Mouse (Mus musculus) midbrain, embryonic 11.5 days (tissue): ENCODE results near the gene Acsl5. TPM values are rescaled to one million over a fixed set of nuclear protein-coding genes. Genes with fewer than 3 reads are reported as not detected.

Experiments
- ATAC-seq: fragments of 200-750 bp; cut with Nextera tagmentation; 2 replicates; pipeline ENCODE4 v1.8.0; 2017; ENCODE audit warnings: moderate TSS enrichment, moderate library complexity; ENCODE audit not compliant: low FRiP score
- DNase-seq: peaks from one replicate; pipeline ENCODE4 v3.0.0; 2015; ENCODE audit warnings: low spot score; ENCODE audit errors: missing footprints
- H3K27ac ChIP-seq: fragments of 300-500 bp; sonication (generic); 2 replicates; pipeline ENCODE4 v1.5.1; 2014; ENCODE audit warnings: low read depth, low read length
- H3K27me3 ChIP-seq: fragments of 300-500 bp; sonication (generic); 2 replicates; pipeline ENCODE4 v1.6.1; 2014; ENCODE audit warnings: mild to moderate bottlenecking, low read length, moderate library complexity, mixed read lengths; ENCODE audit not compliant: control insufficient read depth, insufficient read depth
- H3K36me3 ChIP-seq: fragments of 300-500 bp; sonication (generic); 2 replicates; pipeline ENCODE4 v1.6.1; 2014; ENCODE audit warnings: mild to moderate bottlenecking, low read length, moderate library complexity, mixed read lengths; ENCODE audit not compliant: control insufficient read depth, insufficient read depth
- H3K4me1 ChIP-seq: fragments of 300-500 bp; sonication (generic); 2 replicates; pipeline ENCODE4 v1.6.1; 2014; ENCODE audit warnings: low read length; ENCODE audit not compliant: control insufficient read depth, insufficient read depth
- H3K4me2 ChIP-seq: fragments of 300-500 bp; sonication (generic); 2 replicates; pipeline ENCODE4 v1.6.1; 2014; ENCODE audit warnings: mild to moderate bottlenecking, moderate library complexity
- H3K4me3 ChIP-seq: fragments of 300-500 bp; sonication (generic); 2 replicates; pipeline ENCODE4 v1.5.1; 2014; ENCODE audit warnings: low read depth, low read length
- H3K9ac ChIP-seq: fragments of 300-500 bp; sonication (generic); 2 replicates; pipeline ENCODE4 v1.6.1; 2014; ENCODE audit warnings: low read length
- H3K9me3 ChIP-seq: fragments of 300-500 bp; sonication (generic); 2 replicates; pipeline ENCODE4 v1.6.1; 2016; ENCODE audit warnings: low read length; ENCODE audit not compliant: control insufficient read depth
- WGBS: fragments of 180-500 bp; shearing (Covaris S2); extraction: QIAGEN DNeasy Blood & Tissue Kit; methylation state at CpG from one replicate; pipeline ENCODE4 v1.1.7; 2014; 5-methylcytosine and 5-hydroxymethylcytosine counted together
- polyA plus RNA-seq: library from polyadenylated mRNA; unstranded; fragments of >200 nt; fragmentation: Nextera tagmentation; extraction: Ambion mirVana; gene quantifications from 2 replicates; pipeline ENCODE4 v1.2.1, GENCODE M21; 2014

The Acsl5 gene
- polyA plus RNA-seq, 1 experiment from 2014 or later, result 17.3 TPM

GRCm38 (mm10) chr19:55216876-55217275, 34.9 kb upstream of the Acsl5 start:
- Histone ChIP-seq H3K9me3 (no peaks in the 10 kb centered on the region), H3K4me1 (no peaks in the 10 kb centered on the region), H3K9ac (no peak overlapping the region), H3K36me3 (no peaks in the 10 kb centered on the region), H3K4me2 (no peak overlapping the region), H3K27me3 (no peaks in the 10 kb centered on the region), H3K4me3 (no peak overlapping the region), H3K27ac (no peak overlapping the region)
- WGBS, result 92% methylated on average over 4 of the region's 4 CpGs
- DNase-seq, result no peak
- no peak for ATAC-seq

GRCm38 (mm10) chr19:55217365-55217764, 34.4 kb upstream of the Acsl5 start:
- 86% methylated on average over 9 of the region's 9 CpGs for WGBS
- Histone ChIP-seq H3K4me3 (no peak overlapping the region), H3K9me3 (no peaks in the 10 kb centered on the region), H3K4me1 (no peaks in the 10 kb centered on the region), H3K36me3 (no peaks in the 10 kb centered on the region), H3K4me2 (no peak overlapping the region), H3K9ac (no peak overlapping the region), H3K27ac (no peak overlapping the region), H3K27me3 (no peaks in the 10 kb centered on the region)
- DNase-seq (no peak), ATAC-seq (no peak)

GRCm38 (mm10) chr19:55218192-55218739, 33.5 kb upstream of the Acsl5 start:
- DNase-seq (peak; percentile 100), ATAC-seq (peak; percentile 88)
- Histone ChIP-seq H3K9me3 (no peaks in the 10 kb centered on the region), H3K4me3 (peak overlapping the region; percentile 33), H3K9ac (peak overlapping the region; percentile 54), H3K4me2 (peak overlapping the region; percentile 56), H3K27me3 (no peaks in the 10 kb centered on the region), H3K27ac (no peak overlapping the region), H3K4me1 (no peaks in the 10 kb centered on the region), H3K36me3 (no peaks in the 10 kb centered on the region)
- 4% methylated on average over 20 of the region's 20 CpGs for WGBS

GRCm38 (mm10) chr19:55218741-55219221, 33.0 kb upstream of the Acsl5 start:
- H3K4me1 ChIP-seq, result no peaks in the 10 kb centered on the region
- no peaks in the 10 kb centered on the region for H3K9me3 ChIP-seq
- H3K27me3 ChIP-seq, result no peaks in the 10 kb centered on the region
- H3K4me3 ChIP-seq, result peak overlapping the region; percentile 33
- 11% methylated on average over 12 of the region's 12 CpGs for WGBS
- no peaks in the 10 kb centered on the region for H3K36me3 ChIP-seq
- no peak overlapping the region for H3K27ac ChIP-seq
- H3K9ac ChIP-seq, result peak overlapping the region; percentile 54
- DNase-seq (no peak), ATAC-seq (peak; percentile 63)
- H3K4me2 ChIP-seq, result peak overlapping the region; percentile 56

- no peak overlapping the region for H3K27ac ChIP-seq
- 75% methylated on average over 8 of the region's 8 CpGs for WGBS
- no peaks in the 10 kb centered on the region for H3K36me3 ChIP-seq
- H3K4me1 ChIP-seq, result no peaks in the 10 kb centered on the region
- H3K4me3 ChIP-seq, result no peak overlapping the region
- ATAC-seq, result peak; percentile 17; the same call in 1 of the 2 replicates
- H3K9ac ChIP-seq, result no peak overlapping the region
- no peaks in the 10 kb centered on the region for H3K27me3 ChIP-seq
- no peaks in the 10 kb centered on the region for H3K9me3 ChIP-seq
- no peak for DNase-seq
- no peak overlapping the region for H3K4me2 ChIP-seq
These were observed 32.4 kb upstream of the Acsl5 start for GRCm38 (mm10) chr19:55219359-55219758.

GRCm38 (mm10) chr19:55221208-55221607, 30.5 kb upstream of the Acsl5 start:
- Histone ChIP-seq H3K9ac (no peak overlapping the region), H3K4me1 (no peaks in the 10 kb centered on the region), H3K4me3 (no peak overlapping the region), H3K4me2 (no peak overlapping the region), H3K36me3 (no peaks in the 10 kb centered on the region), H3K27me3 (no peaks in the 10 kb centered on the region), H3K9me3 (no peaks in the 10 kb centered on the region), H3K27ac (no peak overlapping the region)
- WGBS, result 89% methylated on average over 6 of the region's 6 CpGs
- ATAC-seq (no peak), DNase-seq (no peak)

- ATAC-seq (no peak), DNase-seq (no peak)
- no peak overlapping the region for H3K9ac ChIP-seq
- no peaks in the 10 kb centered on the region for H3K27me3 ChIP-seq
- no peak overlapping the region for H3K4me2 ChIP-seq
- 92% methylated on average over 9 of the region's 9 CpGs for WGBS
- no peaks in the 10 kb centered on the region for H3K9me3 ChIP-seq
- no peaks in the 10 kb centered on the region for H3K4me1 ChIP-seq
- no peaks in the 10 kb centered on the region for H3K36me3 ChIP-seq
- H3K27ac ChIP-seq, result no peak overlapping the region
- H3K4me3 ChIP-seq, result no peak overlapping the region
These were observed 29.5 kb upstream of the Acsl5 start for GRCm38 (mm10) chr19:55222268-55222667.

GRCm38 (mm10) chr19:55226621-55227020, 25.1 kb upstream of the Acsl5 start:
- Histone ChIP-seq H3K4me1 (no peaks in the 10 kb centered on the region), H3K27me3 (no peaks in the 10 kb centered on the region), H3K4me3 (no peak overlapping the region), H3K9me3 (no peaks in the 10 kb centered on the region), H3K27ac (no peak overlapping the region), H3K9ac (no peak overlapping the region), H3K4me2 (no peak overlapping the region), H3K36me3 (no peaks in the 10 kb centered on the region)
- 67% methylated on average over 5 of the region's 5 CpGs for WGBS
- ATAC-seq (no peak), DNase-seq (no peak)

- Histone ChIP-seq H3K27ac (no peak overlapping the region), H3K36me3 (no peaks in the 10 kb centered on the region), H3K9me3 (no peaks in the 10 kb centered on the region), H3K9ac (no peak overlapping the region), H3K4me2 (no peak overlapping the region), H3K4me3 (no peak overlapping the region), H3K4me1 (no peaks in the 10 kb centered on the region), H3K27me3 (no peaks in the 10 kb centered on the region)
- DNase-seq (no peak), ATAC-seq (no peak)
- 85% methylated on average over 7 of the region's 7 CpGs for WGBS
These were observed 24.6 kb upstream of the Acsl5 start for GRCm38 (mm10) chr19:55227135-55227534.
